Mouse (Mus musculus): ENCODE data around the gene Ppm1j. TPM values are rescaled to one million over a fixed set of nuclear protein-coding genes. Genes with fewer than 3 reads are reported as not detected.

Gene Ppm1j
- polyA plus RNA-seq, 1 experiment, result not detected

- no peaks in the 10 kb centered on the region for H3K36me3 ChIP-seq (ENCODE audit: control insufficient read depth)
- no peak for TF ChIP-seq TAL1 (IDR thresholded peaks at IDR 0.05; ENCODE audit: low read length)
- no peak for TF ChIP-seq GATA1 (IDR thresholded peaks at IDR 0.05; ENCODE audit: low read length)
Measured at GRCm38 (mm10) chr3:104765021-104765420, 15.8 kb upstream of the Ppm1j start.

GRCm38 (mm10) chr3:104767141-104767540 lies 13.7 kb upstream of the Ppm1j start:
- H3K9me3 ChIP-seq (ENCODE audit: control insufficient read depth, low read length), result peaks cover under 1% of the 10 kb centered on the region
- TF ChIP-seq GATA1 (IDR thresholded peaks at IDR 0.05; ENCODE audit: low read length), result no peak
- TF ChIP-seq TAL1 (IDR thresholded peaks at IDR 0.05; ENCODE audit: low read length), result no peak
- H3K36me3 ChIP-seq (ENCODE audit: control insufficient read depth), result no peaks in the 10 kb centered on the region
- H3K27me3 ChIP-seq (ENCODE audit: control insufficient read depth), result peaks cover 5% of the 10 kb centered on the region
- H3K4me1 ChIP-seq (ENCODE audit: control insufficient read depth), result peaks cover 31% of the 10 kb centered on the region
- H3K4me3 ChIP-seq (replicated peaks), result no peak overlapping the region

More at GRCm38 (mm10) chr3:104765021-104765420, 15.8 kb upstream of the Ppm1j start:
- Histone ChIP-seq H3K4me1 (ENCODE audit: control insufficient read depth) (peaks cover 43% of the 10 kb centered on the region), H3K4me3 (replicated peaks) (no peak overlapping the region), H3K27me3 (ENCODE audit: control insufficient read depth) (peaks cover 10% of the 10 kb centered on the region), H3K9me3 (ENCODE audit: control insufficient read depth, low read length) (peaks cover 3% of the 10 kb centered on the region)

DNA sequence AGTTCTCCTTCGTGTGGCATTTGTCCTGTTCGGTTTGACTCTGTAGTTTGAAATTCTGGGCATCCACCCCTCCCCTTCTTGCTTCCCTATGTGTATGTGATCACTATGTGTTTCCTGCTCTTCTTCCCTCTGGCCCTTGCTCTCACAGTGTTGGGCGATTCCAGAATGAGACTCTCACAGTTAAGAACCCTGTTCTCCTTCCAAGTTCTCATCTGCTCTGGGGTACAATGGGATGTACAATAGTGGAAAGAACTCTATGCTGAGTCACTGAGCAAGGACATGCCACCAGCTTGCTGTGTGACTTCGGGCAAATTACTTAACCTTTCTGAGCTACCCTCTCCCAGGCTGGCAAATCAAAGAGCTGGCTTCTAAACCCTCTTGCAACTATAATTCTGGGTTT lies 13.1 kb upstream of the Ppm1j start:
- peaks cover 29% of the 10 kb centered on the region for H3K4me1 ChIP-seq (ENCODE audit: control insufficient read depth)
- no peaks in the 10 kb centered on the region; the same call in 1 of the 2 replicates for H3K9me3 ChIP-seq (ENCODE audit: control insufficient read depth, low read length)
- no peak for TF ChIP-seq GATA1 (IDR thresholded peaks at IDR 0.05; ENCODE audit: low read length)
- TF ChIP-seq TAL1 (IDR thresholded peaks at IDR 0.05; ENCODE audit: low read length), result no peak
- no peak overlapping the region for H3K4me3 ChIP-seq (replicated peaks)
- H3K27me3 ChIP-seq (ENCODE audit: control insufficient read depth), result peaks cover 9% of the 10 kb centered on the region
- no peaks in the 10 kb centered on the region for H3K36me3 ChIP-seq (ENCODE audit: control insufficient read depth)

GRCm38 (mm10) chr3:104769135-104769534 lies 11.7 kb upstream of the Ppm1j start:
- TF ChIP-seq GATA1 (IDR thresholded peaks at IDR 0.05; ENCODE audit: low read length) (no peak), TAL1 (IDR thresholded peaks at IDR 0.05; ENCODE audit: low read length) (no peak)
- no peaks in the 10 kb centered on the region for H3K36me3 ChIP-seq (ENCODE audit: control insufficient read depth)
- H3K4me3 ChIP-seq (replicated peaks), result no peak overlapping the region
- H3K9me3 ChIP-seq (ENCODE audit: control insufficient read depth, low read length), result no peaks in the 10 kb centered on the region
- H3K27me3 ChIP-seq (ENCODE audit: control insufficient read depth), result peaks cover 15% of the 10 kb centered on the region
- H3K4me1 ChIP-seq (ENCODE audit: control insufficient read depth), result peaks cover 18% of the 10 kb centered on the region

GRCm38 (mm10) chr3:104770035-104770434 lies 10.8 kb upstream of the Ppm1j start:
- TF ChIP-seq TAL1 (IDR thresholded peaks at IDR 0.05; ENCODE audit: low read length), result no peak
- no peak for TF ChIP-seq GATA1 (IDR thresholded peaks at IDR 0.05; ENCODE audit: low read length)
- H3K36me3 ChIP-seq (ENCODE audit: control insufficient read depth), result no peaks in the 10 kb centered on the region
- peaks cover 18% of the 10 kb centered on the region for H3K4me1 ChIP-seq (ENCODE audit: control insufficient read depth)
- H3K9me3 ChIP-seq (ENCODE audit: control insufficient read depth, low read length), result no peaks in the 10 kb centered on the region
- H3K27me3 ChIP-seq (ENCODE audit: control insufficient read depth), result peaks cover 15% of the 10 kb centered on the region
- no peak overlapping the region for H3K4me3 ChIP-seq (replicated peaks)

GRCm38 (mm10) chr3:104770918-104771317 lies 9.9 kb upstream of the Ppm1j start:
- H3K4me3 ChIP-seq (replicated peaks), result no peak overlapping the region
- peaks cover 20% of the 10 kb centered on the region for H3K27me3 ChIP-seq (ENCODE audit: control insufficient read depth)
- H3K36me3 ChIP-seq (ENCODE audit: control insufficient read depth), result no peaks in the 10 kb centered on the region
- H3K9me3 ChIP-seq (ENCODE audit: control insufficient read depth, low read length), result no peaks in the 10 kb centered on the region
- TF ChIP-seq TAL1 (IDR thresholded peaks at IDR 0.05; ENCODE audit: low read length), result no peak
- no peak for TF ChIP-seq GATA1 (IDR thresholded peaks at IDR 0.05; ENCODE audit: low read length)
- peaks cover 18% of the 10 kb centered on the region for H3K4me1 ChIP-seq (ENCODE audit: control insufficient read depth)

DNA sequence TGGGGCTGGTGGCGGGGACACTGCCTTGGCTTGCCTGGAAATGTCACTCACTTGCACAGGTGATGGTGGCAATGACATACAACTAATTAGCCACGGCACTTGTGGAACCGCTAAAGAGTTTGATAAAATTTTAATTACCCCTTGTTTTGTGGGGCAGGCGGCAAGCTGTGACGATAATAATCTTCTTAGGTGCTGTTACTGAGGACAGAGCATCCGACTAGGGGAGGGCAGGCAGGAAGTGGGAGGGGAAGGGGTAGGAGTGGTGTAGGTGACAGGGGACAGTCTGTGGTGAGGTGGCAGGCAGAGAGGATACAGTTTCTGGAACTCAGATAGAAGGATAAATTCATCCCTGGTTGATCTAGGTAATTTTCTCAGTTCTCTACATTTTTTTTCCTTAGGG lies 9.4 kb upstream of the Ppm1j start:
- H3K27me3 ChIP-seq (ENCODE audit: control insufficient read depth), result peaks cover 23% of the 10 kb centered on the region
- H3K9me3 ChIP-seq (ENCODE audit: control insufficient read depth, low read length), result no peaks in the 10 kb centered on the region
- no peaks in the 10 kb centered on the region for H3K36me3 ChIP-seq (ENCODE audit: control insufficient read depth)
- H3K4me1 ChIP-seq (ENCODE audit: control insufficient read depth), result peaks cover 18% of the 10 kb centered on the region
- TF ChIP-seq GATA1 (IDR thresholded peaks at IDR 0.05; ENCODE audit: low read length) (no peak), TAL1 (IDR thresholded peaks at IDR 0.05; ENCODE audit: low read length) (no peak)
- no peak overlapping the region for H3K4me3 ChIP-seq (replicated peaks)

GRCm38 (mm10) chr3:104773301-104773700 lies 7.6 kb upstream of the Ppm1j start:
- Histone ChIP-seq H3K4me3 (replicated peaks) (no peak overlapping the region), H3K27me3 (ENCODE audit: control insufficient read depth) (peaks cover 42% of the 10 kb centered on the region), H3K9me3 (ENCODE audit: control insufficient read depth, low read length) (no peaks in the 10 kb centered on the region), H3K36me3 (ENCODE audit: control insufficient read depth) (no peaks in the 10 kb centered on the region), H3K4me1 (ENCODE audit: control insufficient read depth) (peaks cover 18% of the 10 kb centered on the region)
- TF ChIP-seq TAL1 (IDR thresholded peaks at IDR 0.05; ENCODE audit: low read length) (no peak), GATA1 (IDR thresholded peaks at IDR 0.05; ENCODE audit: low read length) (no peak)

DNA sequence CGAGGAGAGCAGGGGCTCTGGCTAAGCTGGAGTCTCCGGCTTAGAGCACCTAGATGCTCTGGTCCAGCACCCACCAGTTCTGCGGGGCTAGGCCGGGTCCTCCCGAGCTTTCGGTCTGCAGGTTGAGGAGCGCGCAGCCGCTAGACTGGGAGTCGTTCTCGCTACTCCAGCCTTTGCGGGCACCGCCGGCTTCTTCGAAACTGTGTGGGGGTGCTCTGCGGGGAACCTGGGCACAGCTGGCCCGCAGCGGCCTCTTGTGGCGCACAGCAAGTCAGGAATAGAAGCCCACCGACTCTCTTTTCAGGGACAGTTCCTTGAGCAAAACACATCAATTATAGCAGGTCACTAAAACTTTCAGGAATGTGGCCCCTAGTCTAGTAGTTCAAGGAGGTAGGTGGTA lies 3.5 kb upstream of the Ppm1j start:
- Histone ChIP-seq H3K36me3 (ENCODE audit: control insufficient read depth) (no peaks in the 10 kb centered on the region), H3K4me1 (ENCODE audit: control insufficient read depth) (peaks cover 15% of the 10 kb centered on the region), H3K4me3 (replicated peaks) (no peak overlapping the region), H3K9me3 (ENCODE audit: control insufficient read depth, low read length) (no peaks in the 10 kb centered on the region; the same call in 1 of the 2 replicates), H3K27me3 (ENCODE audit: control insufficient read depth) (peaks cover 77% of the 10 kb centered on the region)
- no peak for TF ChIP-seq TAL1 (IDR thresholded peaks at IDR 0.05; ENCODE audit: low read length)
- TF ChIP-seq GATA1 (IDR thresholded peaks at IDR 0.05; ENCODE audit: low read length), result no peak

- TF ChIP-seq TAL1 (IDR thresholded peaks at IDR 0.05; ENCODE audit: low read length), result no peak
- TF ChIP-seq GATA1 (IDR thresholded peaks at IDR 0.05; ENCODE audit: low read length), result no peak
- H3K4me1 ChIP-seq (ENCODE audit: control insufficient read depth), result peaks cover 15% of the 10 kb centered on the region
- no peaks in the 10 kb centered on the region for H3K36me3 ChIP-seq (ENCODE audit: control insufficient read depth)
- H3K27me3 ChIP-seq (ENCODE audit: control insufficient read depth), result peaks cover 95% of the 10 kb centered on the region
- no peak overlapping the region for H3K4me3 ChIP-seq (replicated peaks)
- no peaks in the 10 kb centered on the region; the same call in 1 of the 2 replicates for H3K9me3 ChIP-seq (ENCODE audit: control insufficient read depth, low read length)
Measured at GRCm38 (mm10) chr3:104779949-104780348, 907 bp upstream of the Ppm1j start.
